Mouse (Mus musculus) CH12.LX (cell line): ENCODE data around the gene Zfp791. TPM values are rescaled to one million over a fixed set of nuclear protein-coding genes. Genes with fewer than 3 reads are reported as not detected.

Source experiments
- DNase-seq: peaks from one replicate; pipeline ENCODE4 v3.0.0-alpha.2; 2013; ENCODE audit errors: extremely low read depth
- H3K27ac ChIP-seq: 2 replicates; pipeline ENCODE4 v1.5.1; 2012; ENCODE audit warnings: low read depth, mild to moderate bottlenecking, control low read depth, moderate library complexity; ENCODE audit not compliant: insufficient read depth
- H3K27me3 ChIP-seq: replicated peaks from 2 replicates; pipeline ENCODE3; 2012; ENCODE audit warnings: inconsistent platforms
- H3K36me3 ChIP-seq, 2 experiments: replicated peaks in 1 of 2; 2 replicates each; pipeline versions ENCODE3 to v1.6.1; 2012; ENCODE audit warnings: inconsistent platforms in 1 of 2, low read length in 1 of 2, mild to moderate bottlenecking in 1 of 2, mixed read lengths in 1 of 2, moderate library complexity in 1 of 2; ENCODE audit not compliant: control insufficient read depth in 1 of 2, insufficient read depth in 1 of 2
- H3K4me1 ChIP-seq, 2 experiments: 2 replicates each; pipeline ENCODE4 v1.6.1; 2012; ENCODE audit warnings: inconsistent platforms in 1 of 2, moderate library complexity in 1 of 2; ENCODE audit not compliant: insufficient read depth in 2 of 2, control insufficient read depth in 1 of 2
- H3K4me2 ChIP-seq: 2 replicates; pipeline ENCODE4 v1.6.1; 2012; ENCODE audit warnings: low read depth, mild to moderate bottlenecking, control low read depth; ENCODE audit not compliant: poor library complexity, insufficient read depth, severe bottlenecking
- H3K4me3 ChIP-seq, 3 experiments: fragments of 150-350 bp in 1 of 3; sonication (generic) in 1 of 3; replicated peaks in 1 of 3; 2 replicates each; pipeline versions ENCODE3 to v1.5.1; 2011 to 2012; ENCODE audit warnings: low read depth in 2 of 3, low read length in 2 of 3, mild to moderate bottlenecking in 2 of 3, moderate library complexity in 2 of 3, control low read depth in 1 of 3, improper control_type of control experiment in 1 of 3, inconsistent platforms in 1 of 3, mixed read lengths in 1 of 3; ENCODE audit not compliant: poor library complexity in 1 of 3
- H3K79me2 ChIP-seq: replicated peaks from 2 replicates; pipeline ENCODE4 v1.6.1; 2012; ENCODE audit warnings: mild to moderate bottlenecking, moderate library complexity; ENCODE audit not compliant: control insufficient read depth, poor library complexity, insufficient read depth, severe bottlenecking; ENCODE audit errors: extremely low read depth
- H3K9ac ChIP-seq: 2 replicates; pipeline ENCODE4 v1.6.1; 2012; ENCODE audit warnings: low read depth, mild to moderate bottlenecking, control low read depth, moderate library complexity; ENCODE audit not compliant: insufficient read depth
- H3K9me3 ChIP-seq: replicated peaks from 2 replicates; pipeline ENCODE3; 2012; ENCODE audit warnings: low read length, inconsistent platforms, mixed read lengths
- BHLHE40 ChIP-seq: IDR thresholded peaks from 2 replicates; pipeline ENCODE4 v1.6.1; 2011; ENCODE audit warnings: mild to moderate bottlenecking, low read depth, low read length, improper control_type of control experiment
- CHD1 ChIP-seq: IDR thresholded peaks from 2 replicates; pipeline ENCODE4 v1.6.1; 2012; ENCODE audit warnings: low read depth, low read length, improper control_type of control experiment, inconsistent platforms
- CHD2 ChIP-seq: IDR thresholded peaks from 2 replicates; pipeline ENCODE4 v1.6.1; 2011; ENCODE audit warnings: low read length, improper control_type of control experiment
- CTCF ChIP-seq, 2 experiments: IDR thresholded peaks in 1 of 2; conservative IDR thresholded peaks in 1 of 2; 2 replicates each; pipeline ENCODE4 v1.5.1; 2011 to 2012; ENCODE audit warnings: low read depth in 2 of 2, low read length in 2 of 2, improper control_type of control experiment in 1 of 2, inconsistent platforms in 1 of 2, mild to moderate bottlenecking in 1 of 2, moderate library complexity in 1 of 2
- E2F4 ChIP-seq: IDR thresholded peaks from 2 replicates; pipeline ENCODE4 v1.6.1; 2011; ENCODE audit warnings: low read depth, low read length, improper control_type of control experiment; ENCODE audit not compliant: insufficient replicate concordance
- ELF1 ChIP-seq: IDR thresholded peaks from 2 replicates; pipeline ENCODE4 v1.6.1; 2014; ENCODE audit warnings: low read depth, mild to moderate bottlenecking, inconsistent platforms, low read length, improper control_type of control experiment
- EP300 ChIP-seq: IDR thresholded peaks from 2 replicates; pipeline ENCODE4 v1.6.1; 2011; ENCODE audit warnings: low read length, improper control_type of control experiment
- ETS1 ChIP-seq: conservative IDR thresholded peaks from 2 replicates; pipeline ENCODE4 v1.6.1; 2012; ENCODE audit warnings: low read depth, mild to moderate bottlenecking, inconsistent platforms, low read length, improper control_type of control experiment, moderate library complexity
- GABPA ChIP-seq: IDR thresholded peaks from 2 replicates; pipeline ENCODE4 v1.6.1; 2012; ENCODE audit warnings: low read depth, low read length, improper control_type of control experiment, inconsistent platforms; ENCODE audit not compliant: insufficient replicate concordance
- HCFC1 ChIP-seq: IDR thresholded peaks from 2 replicates; pipeline ENCODE4 v1.6.1; 2012; ENCODE audit warnings: low read depth, mild to moderate bottlenecking, inconsistent platforms, low read length, improper control_type of control experiment
- IRF4 ChIP-seq: IDR thresholded peaks from 2 replicates; pipeline ENCODE4 v1.6.1; 2014; ENCODE audit warnings: low read depth, mild to moderate bottlenecking, inconsistent platforms, low read length, improper control_type of control experiment
- JUN ChIP-seq: IDR thresholded peaks from 2 replicates; pipeline ENCODE4 v1.6.1; 2011; ENCODE audit warnings: low read depth, mild to moderate bottlenecking, low read length, improper control_type of control experiment, moderate library complexity; ENCODE audit not compliant: insufficient read depth
- JUND ChIP-seq: conservative IDR thresholded peaks from 2 replicates; pipeline ENCODE4 v1.6.1; 2011; ENCODE audit warnings: low read depth, low read length, improper control_type of control experiment
- KAT2A ChIP-seq: IDR thresholded peaks from 2 replicates; pipeline ENCODE4 v1.6.1; 2012; ENCODE audit warnings: low read length, improper control_type of control experiment, inconsistent platforms; ENCODE audit not compliant: insufficient replicate concordance
- MAFK ChIP-seq: IDR thresholded peaks from 2 replicates; pipeline ENCODE4 v1.6.1; 2011; ENCODE audit warnings: low read length, improper control_type of control experiment; ENCODE audit not compliant: insufficient replicate concordance
- MAX ChIP-seq: IDR thresholded peaks from 2 replicates; pipeline ENCODE4 v1.6.1; 2011; ENCODE audit warnings: low read length, improper control_type of control experiment
- MAZ ChIP-seq: IDR thresholded peaks from 2 replicates; pipeline ENCODE4 v1.6.1; 2012; ENCODE audit warnings: low read depth, mild to moderate bottlenecking, inconsistent platforms, low read length, improper control_type of control experiment, moderate library complexity
- MEF2A ChIP-seq: IDR thresholded peaks from 2 replicates; pipeline ENCODE4 v1.6.1; 2014; ENCODE audit warnings: low read depth, mild to moderate bottlenecking, inconsistent platforms, low read length, improper control_type of control experiment, borderline replicate concordance
- MXI1 ChIP-seq: IDR thresholded peaks from 2 replicates; pipeline ENCODE4 v1.6.1; 2011; ENCODE audit warnings: mild to moderate bottlenecking, low read depth, low read length, improper control_type of control experiment
- MYC ChIP-seq: IDR thresholded peaks from 2 replicates; pipeline ENCODE4 v1.6.1; 2011; ENCODE audit warnings: low read depth, mild to moderate bottlenecking, improper control_type of control experiment, low read length
- NELFE ChIP-seq: IDR thresholded peaks from 2 replicates; pipeline ENCODE4 v1.6.1; 2011; ENCODE audit warnings: low read depth, low read length, improper control_type of control experiment
- NRF1 ChIP-seq: IDR thresholded peaks from 2 replicates; pipeline ENCODE4 v1.6.1; 2014; ENCODE audit warnings: low read depth, mild to moderate bottlenecking, inconsistent platforms, low read length, improper control_type of control experiment, moderate library complexity
- PAX5 ChIP-seq: IDR thresholded peaks from 2 replicates; pipeline ENCODE4 v1.6.1; 2012; ENCODE audit warnings: low read length, inconsistent platforms, mixed read lengths
- POLR2A ChIP-seq: IDR thresholded peaks from 2 replicates; pipeline ENCODE4 v1.6.1; 2011; ENCODE audit warnings: low read depth, mild to moderate bottlenecking, improper control_type of control experiment, low read length
- POLR2AphosphoS2 ChIP-seq: IDR thresholded peaks from 2 replicates; pipeline ENCODE4 v1.6.1; 2011; ENCODE audit warnings: low read depth, low read length, improper control_type of control experiment
- RAD21 ChIP-seq: IDR thresholded peaks from 2 replicates; pipeline ENCODE4 v1.6.1; 2011; ENCODE audit warnings: low read depth, mild to moderate bottlenecking, low read length, improper control_type of control experiment, moderate library complexity
- RCOR1 ChIP-seq: conservative IDR thresholded peaks from 2 replicates; pipeline ENCODE4 v1.6.1; 2012; ENCODE audit warnings: low read depth, mild to moderate bottlenecking, inconsistent platforms, low read length, improper control_type of control experiment
- SIN3A ChIP-seq: IDR thresholded peaks from 2 replicates; pipeline ENCODE4 v1.6.1; 2012; ENCODE audit warnings: low read length, improper control_type of control experiment, inconsistent platforms
- SMC3 ChIP-seq: IDR thresholded peaks from 2 replicates; pipeline ENCODE4 v1.6.1; 2011; ENCODE audit warnings: low read depth, low read length, improper control_type of control experiment
- TBP ChIP-seq: conservative IDR thresholded peaks from 2 replicates; pipeline ENCODE4 v1.6.1; 2011; ENCODE audit warnings: low read depth, low read length, improper control_type of control experiment
- TCF12 ChIP-seq: IDR thresholded peaks from 2 replicates; pipeline ENCODE4 v1.6.1; 2014; ENCODE audit warnings: low read depth, mild to moderate bottlenecking, inconsistent platforms, low read length, improper control_type of control experiment
- UBTF ChIP-seq: IDR thresholded peaks from 2 replicates; pipeline ENCODE4 v1.6.1; 2012; ENCODE audit warnings: low read depth, mild to moderate bottlenecking, inconsistent platforms, low read length, improper control_type of control experiment, moderate library complexity
- USF1 ChIP-seq: IDR thresholded peaks from 2 replicates; pipeline ENCODE4 v1.6.1; 2014; ENCODE audit warnings: low read depth, mild to moderate bottlenecking, inconsistent platforms, low read length, improper control_type of control experiment
- USF2 ChIP-seq: conservative IDR thresholded peaks from 2 replicates; pipeline ENCODE4 v1.6.1; 2011; ENCODE audit warnings: low read depth, low read length, improper control_type of control experiment
- ZC3H11A ChIP-seq: IDR thresholded peaks from 2 replicates; pipeline ENCODE4 v1.6.1; 2012; ENCODE audit warnings: low read depth, mild to moderate bottlenecking, inconsistent platforms, low read length, improper control_type of control experiment
- ZKSCAN1 ChIP-seq: IDR thresholded peaks from 2 replicates; pipeline ENCODE4 v1.6.1; 2012; ENCODE audit warnings: low read depth, inconsistent platforms, low read length, improper control_type of control experiment, borderline replicate concordance
- ZMIZ1 ChIP-seq: IDR thresholded peaks from 2 replicates; pipeline ENCODE4 v1.6.1; 2012; ENCODE audit warnings: low read depth, mild to moderate bottlenecking, inconsistent platforms, low read length, improper control_type of control experiment
- ZNF384 ChIP-seq: IDR thresholded peaks from 2 replicates; pipeline ENCODE4 v1.6.1; 2012; ENCODE audit warnings: low read depth, low read length, improper control_type of control experiment, inconsistent platforms
- dilution Hi-C: fragments of 300-500 bp; cut with MboI; formaldehyde crosslinking; loops from 2 replicates; pipeline ENCODE4 v1.14.3; 2020; ENCODE audit warnings: low sequenced_read_pairs; ENCODE audit not compliant: extremely low pct_unique_long_range_greater_than_20kb, extremely low pct_ligation_motif_present
- in situ Hi-C: fragments of 300-500 bp; cut with MboI; formaldehyde crosslinking; loops from 3 replicates; pipeline ENCODE4 v1.14.3; 2019; ENCODE audit warnings: low sequenced_read_pairs, low pct_ligation_motif_present, low pct_unique_long_range_greater_than_20kb, mixed read lengths
- polyA plus RNA-seq: library from polyadenylated mRNA; unstranded; fragments of >175 nt; gene quantifications from 2 replicates; pipeline ENCODE4 v1.2.1, GENCODE M21; 2012; ENCODE audit warnings: low read depth; ENCODE audit not compliant: insufficient read length
- total RNA-seq, 2 experiments: library from RNA; depleted of rRNA; stranded (reverse); fragments of 300-350 nt in 1 of 2; fragments of >200 nt in 1 of 2; gene quantifications; 2 replicates each; pipeline ENCODE4 v1.2.3; 2012 to 2014

Gene Zfp791
- total and polyA plus RNA-seq, 3 experiments, result 0.81 to 1.1 (median 0.98) TPM

DNA sequence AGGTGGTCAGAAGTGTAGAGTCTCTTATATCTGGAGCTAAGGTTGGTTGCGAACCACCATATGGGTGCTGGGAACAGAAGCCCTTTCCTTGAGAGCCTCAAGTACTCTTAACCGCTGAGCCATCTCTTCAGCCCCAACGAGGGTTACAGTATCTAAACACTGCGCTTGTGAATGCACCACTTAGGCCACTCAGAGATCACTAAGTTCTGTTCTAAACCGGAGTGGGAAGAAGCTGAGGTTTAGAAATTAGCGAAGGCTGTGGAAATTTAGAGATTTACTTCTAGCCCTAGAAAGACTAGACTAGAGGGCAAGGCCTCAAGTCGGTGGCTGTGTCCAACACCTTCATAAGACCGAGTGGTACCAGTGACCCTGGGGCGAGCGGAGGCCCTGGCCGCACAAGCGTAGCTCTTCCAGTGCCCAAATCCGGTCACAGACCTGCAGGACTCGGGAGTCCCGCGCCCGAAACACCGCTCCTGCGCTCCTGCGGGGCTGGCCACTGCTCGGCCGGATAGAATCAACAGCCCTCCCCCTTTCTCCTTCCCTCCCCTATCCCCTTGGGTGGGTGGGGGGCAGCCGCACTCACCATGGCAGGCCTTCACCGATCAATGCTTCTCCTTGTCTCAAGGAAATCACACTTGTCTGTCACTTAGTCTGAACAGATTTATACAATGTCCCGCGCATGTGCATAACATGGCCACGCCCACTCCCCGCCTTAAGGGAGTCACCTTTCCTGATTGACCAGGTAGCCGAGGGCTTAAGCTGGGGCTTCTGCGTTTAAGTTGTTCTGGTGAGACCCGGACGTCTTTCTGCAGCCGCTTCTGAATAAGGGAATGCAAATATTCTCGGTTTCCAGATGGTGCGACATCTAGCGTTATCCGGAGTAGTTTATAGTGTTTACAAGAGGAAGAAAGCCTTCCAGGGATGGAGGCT is 3.6 kb downstream of the Zfp791 start:
- TF ChIP-seq EP300, result no peak
- no peak; the same call in 1 of the 2 replicates for TF ChIP-seq MAX
- TF ChIP-seq TBP, result peak; percentile 83
- peak; percentile 52; the same call in 1 of the 2 replicates for TF ChIP-seq MXI1
- TF ChIP-seq USF2, result no peak
- no peak for TF ChIP-seq BHLHE40
- no peak for TF ChIP-seq CHD1
- peak; percentile 62; the same call in 1 of the 2 replicates for TF ChIP-seq SIN3A
- TF ChIP-seq RCOR1, result no peak
- TF ChIP-seq ZKSCAN1, result no peak
- peak; percentile 47; the same call in 1 of the 2 replicates for TF ChIP-seq ZMIZ1
- TF ChIP-seq ETS1, result no peak
- no peak for TF ChIP-seq GABPA
- no peak for TF ChIP-seq KAT2A
- TF ChIP-seq E2F4, result no peak
- TF ChIP-seq ELF1, result peak; percentile 48
- TF ChIP-seq POLR2AphosphoS2, result no peak
- TF ChIP-seq POLR2A, result peak; percentile 71
- no peak for TF ChIP-seq HCFC1
- no peak for TF ChIP-seq ZC3H11A
- TF ChIP-seq NELFE, result peak; percentile 64; the same call in 1 of the 2 replicates
- TF ChIP-seq JUND, result no peak
- no peak for TF ChIP-seq PAX5
- no peak for TF ChIP-seq MAZ
- no peak for TF ChIP-seq USF1
- TF ChIP-seq CHD2, result no peak
- TF ChIP-seq ZNF384, result no peak
- peak; percentile 51; the same call in 1 of the 2 replicates for TF ChIP-seq TCF12
- TF ChIP-seq MYC, result no peak
- no peak for TF ChIP-seq RAD21
- no peak for TF ChIP-seq UBTF
- TF ChIP-seq MAFK, result no peak
- peak; percentile 89 for TF ChIP-seq NRF1
- 0 out of 2 replicates have a peak, but pooled peaks have one; percentile 9 for TF ChIP-seq IRF4
- TF ChIP-seq JUN, result no peak
- TF ChIP-seq SMC3, result no peak
- TF ChIP-seq CTCF (conservative IDR thresholded peaks at IDR 0.05 in 1 of 2, IDR thresholded peaks at IDR 0.05 in 1 of 2; ENCODE audit: low read depth in 2 of 2, low read length in 2 of 2), result peak in 1 of 2 experiments; percentile 36; a peak in 2 of 4 replicates
- 0 out of 2 replicates have a peak, but pooled peaks have one; percentile 22 for TF ChIP-seq MEF2A
- dilution Hi-C loops, result no loop called here
- peak; percentile 86 for DNase-seq
- Histone ChIP-seq H3K27me3 (peaks cover 3% of the 10 kb centered on the region), H3K4me3 (peak overlapping the region; percentile 57 to 71 (median 62)), H3K4me1 (peaks cover 0 to 12% of the 10 kb centered on the region in 2 experiments; a peak in 2 of 4 replicates), H3K9ac (peak overlapping the region; percentile 53), H3K36me3 (no peaks in the 10 kb centered on the region), H3K79me2 (no peaks in the 10 kb centered on the region), H3K4me2 (peak overlapping the region; percentile 43), H3K9me3 (no peaks in the 10 kb centered on the region), H3K27ac (no peak overlapping the region)
- in situ Hi-C loops, result no loop called here
